Mouse (Mus musculus) MEL (cell line): ENCODE measurements around the gene Mrpl43. TPM values are rescaled to one million over a fixed set of nuclear protein-coding genes. Genes with fewer than 3 reads are reported as not detected.
A peak's percentile ranks its signal among the peaks of the same experiment; 100 is the strongest.

ENCODE experiments used
- DNase-seq: peaks from one replicate; pipeline ENCODE4 v3.0.0; 2011; ENCODE audit warnings: low read depth, low spot score
- H3K27ac ChIP-seq: 2 replicates; pipeline ENCODE4 v1.5.1; 2012; ENCODE audit warnings: low read depth, mild to moderate bottlenecking, control low read depth, low read length, moderate library complexity; ENCODE audit not compliant: control insufficient read depth
- H3K27me3 ChIP-seq, 2 experiments: fragments of 150-350 bp in 1 of 2; sonication (generic) in 1 of 2; 2 replicates each; pipeline ENCODE4 v1.6.1; 2012; ENCODE audit warnings: low read length in 2 of 2, mild to moderate bottlenecking in 2 of 2, improper control_type of control experiment in 1 of 2, moderate library complexity in 1 of 2; ENCODE audit not compliant: insufficient read depth in 2 of 2, control insufficient read depth in 1 of 2
- H3K36me3 ChIP-seq, 2 experiments: 2 replicates each; pipeline ENCODE4 v1.6.1; 2012 to 2014; ENCODE audit warnings: low read length in 2 of 2, improper control_type of control experiment in 1 of 2, inconsistent platforms in 1 of 2, mild to moderate bottlenecking in 1 of 2; ENCODE audit not compliant: insufficient read depth in 2 of 2, control insufficient read depth in 1 of 2
- H3K4me1 ChIP-seq, 2 experiments: fragments of 150-350 bp in 1 of 2; sonication (generic) in 1 of 2; 2 replicates each; pipeline ENCODE4 v1.6.1; 2012; ENCODE audit warnings: low read length in 2 of 2, improper control_type of control experiment in 1 of 2, mild to moderate bottlenecking in 1 of 2; ENCODE audit not compliant: insufficient read depth in 2 of 2, control insufficient read depth in 1 of 2
- H3K4me3 ChIP-seq, 2 experiments: fragments of 150-350 bp in 1 of 2; sonication (generic) in 1 of 2; 2 replicates each; pipeline ENCODE4 v1.5.1; 2012; ENCODE audit warnings: low read depth in 2 of 2, low read length in 2 of 2, mild to moderate bottlenecking in 2 of 2, moderate library complexity in 2 of 2, control low read depth in 1 of 2, improper control_type of control experiment in 1 of 2; ENCODE audit not compliant: control insufficient read depth in 1 of 2, insufficient read depth in 1 of 2
- H3K79me2 ChIP-seq: 2 replicates; pipeline ENCODE4 v1.6.1; 2012; ENCODE audit warnings: mild to moderate bottlenecking, low read length, moderate library complexity; ENCODE audit not compliant: control insufficient read depth, poor library complexity, insufficient read depth
- H3K9ac ChIP-seq: 2 replicates; pipeline ENCODE4 v1.6.1; 2012; ENCODE audit warnings: low read depth, mild to moderate bottlenecking, control low read depth, low read length, moderate library complexity; ENCODE audit not compliant: control insufficient read depth, poor library complexity, severe bottlenecking
- H3K9me3 ChIP-seq: fragments of 150-350 bp; sonication (generic); replicated peaks from 2 replicates; pipeline ENCODE4 v1.6.1; 2012; ENCODE audit warnings: mild to moderate bottlenecking, low read length, improper control_type of control experiment, moderate library complexity; ENCODE audit not compliant: insufficient read depth
- BHLHE40 ChIP-seq: IDR thresholded peaks from 2 replicates; pipeline ENCODE4 v1.6.1; 2012; ENCODE audit warnings: low read depth, mild to moderate bottlenecking, inconsistent platforms, low read length, improper control_type of control experiment, borderline replicate concordance
- CHD2 ChIP-seq: IDR thresholded peaks from 2 replicates; pipeline ENCODE4 v1.6.1; 2011; ENCODE audit warnings: low read length, improper control_type of control experiment
- CTCF ChIP-seq, 3 experiments: IDR thresholded peaks in 2 of 3; conservative IDR thresholded peaks in 1 of 3; 2 replicates each; pipeline ENCODE4 v1.5.1; 2011 to 2012; ENCODE audit warnings: low read length in 3 of 3, low read depth in 2 of 3, mild to moderate bottlenecking in 2 of 3, improper control_type of control experiment in 1 of 3, inconsistent platforms in 1 of 3, mixed read lengths in 1 of 3, moderate library complexity in 1 of 3; ENCODE audit not compliant: control insufficient read depth in 1 of 3, insufficient read depth in 1 of 3, poor library complexity in 1 of 3, severe bottlenecking in 1 of 3
- E2F4 ChIP-seq: IDR thresholded peaks from 2 replicates; pipeline ENCODE4 v1.6.1; 2011; ENCODE audit warnings: low read depth, low read length, improper control_type of control experiment, borderline replicate concordance
- ETS1 ChIP-seq: IDR thresholded peaks from 2 replicates; pipeline ENCODE4 v1.6.1; 2012; ENCODE audit warnings: low read depth, mild to moderate bottlenecking, inconsistent platforms, low read length, improper control_type of control experiment, moderate library complexity
- MAFK ChIP-seq: IDR thresholded peaks from 2 replicates; pipeline ENCODE4 v1.6.1; 2011; ENCODE audit warnings: low read depth, mild to moderate bottlenecking, low read length, improper control_type of control experiment, borderline replicate concordance
- MXI1 ChIP-seq: IDR thresholded peaks from 2 replicates; pipeline ENCODE4 v1.6.1; 2011; ENCODE audit warnings: mild to moderate bottlenecking, low read depth, low read length, improper control_type of control experiment
- MYC ChIP-seq: IDR thresholded peaks from 2 replicates; pipeline ENCODE4 v1.6.1; 2011; ENCODE audit warnings: low read depth, mild to moderate bottlenecking, low read length, improper control_type of control experiment, moderate library complexity
- NRF1 ChIP-seq: IDR thresholded peaks from 2 replicates; pipeline ENCODE4 v1.6.1; 2014; ENCODE audit warnings: low read depth, mild to moderate bottlenecking, inconsistent platforms, low read length, improper control_type of control experiment, moderate library complexity; ENCODE audit not compliant: poor library complexity, insufficient read depth, severe bottlenecking
- RAD21 ChIP-seq: IDR thresholded peaks from 2 replicates; pipeline ENCODE4 v1.6.1; 2011; ENCODE audit warnings: mild to moderate bottlenecking, low read depth, low read length, improper control_type of control experiment
- SIN3A ChIP-seq: IDR thresholded peaks from 2 replicates; pipeline ENCODE4 v1.6.1; 2012; ENCODE audit warnings: low read length, improper control_type of control experiment, inconsistent platforms
- SMC3 ChIP-seq: IDR thresholded peaks from 2 replicates; pipeline ENCODE4 v1.6.1; 2011; ENCODE audit warnings: low read depth, low read length, improper control_type of control experiment
- TCF12 ChIP-seq: IDR thresholded peaks from 2 replicates; pipeline ENCODE4 v1.6.1; 2014; ENCODE audit warnings: low read depth, mild to moderate bottlenecking, inconsistent platforms, low read length, improper control_type of control experiment, moderate library complexity
- UBTF ChIP-seq: IDR thresholded peaks from 2 replicates; pipeline ENCODE4 v1.6.1; 2012; ENCODE audit warnings: low read depth, mild to moderate bottlenecking, inconsistent platforms, low read length, improper control_type of control experiment, moderate library complexity, borderline replicate concordance; ENCODE audit not compliant: insufficient read depth
- USF1 ChIP-seq: IDR thresholded peaks from 2 replicates; pipeline ENCODE4 v1.6.1; 2014; ENCODE audit warnings: low read depth, mild to moderate bottlenecking, inconsistent platforms, low read length, improper control_type of control experiment, moderate library complexity
- USF2 ChIP-seq, 2 experiments: IDR thresholded peaks; 2 replicates each; pipeline ENCODE4 v1.6.1; 2011 to 2012; ENCODE audit warnings: improper control_type of control experiment in 2 of 2, low read length in 2 of 2, borderline replicate concordance in 1 of 2, inconsistent platforms in 1 of 2, low read depth in 1 of 2, mild to moderate bottlenecking in 1 of 2; ENCODE audit not compliant: insufficient read depth in 1 of 2
- ZC3H11A ChIP-seq: IDR thresholded peaks from 2 replicates; pipeline ENCODE4 v1.6.1; 2012; ENCODE audit warnings: low read depth, mild to moderate bottlenecking, inconsistent platforms, low read length, improper control_type of control experiment
- ZKSCAN1 ChIP-seq: IDR thresholded peaks from 2 replicates; pipeline ENCODE4 v1.6.1; 2012; ENCODE audit warnings: low read depth, mild to moderate bottlenecking, inconsistent platforms, low read length, improper control_type of control experiment, moderate library complexity
- polyA plus RNA-seq, 2 experiments: library from polyadenylated mRNA; stranded (reverse) in 1 of 2; unstranded in 1 of 2; fragments of >175 nt in 1 of 2; fragments of >200 nt in 1 of 2; gene quantifications; 2 replicates each; pipeline versions ENCODE4 v1.2.1 to v1.2.4; 2012; ENCODE audit warnings: low replicate concordance in 2 of 2, low read depth in 1 of 2; ENCODE audit not compliant: insufficient read length in 2 of 2, insufficient read depth in 1 of 2, missing spikeins in 1 of 2
- total RNA-seq: library from RNA; depleted of rRNA; stranded (reverse); fragments of 300-350 nt; gene quantifications from 2 replicates; pipeline ENCODE4 v1.2.3, GENCODE M21; 2012

The Mrpl43 gene
- total and polyA plus RNA-seq, 3 experiments = 136 to 145 TPM; not detected in 1

- TF ChIP-seq TCF12 (no peak), MXI1 (peak; percentile 29; the same call in 1 of the 2 replicates), NRF1 (no peak)
- TF ChIP-seq, all 39 proteins: peak for 7
These were observed 7.5 kb upstream of the Mrpl43 start (continued) for GRCm38 (mm10) chr19:45013581-45014225.

GRCm38 (mm10) chr19:45012636-45013035 is 6.4 kb upstream of the Mrpl43 start:
- no peak overlapping the region for H3K4me3 ChIP-seq
- H3K4me1 ChIP-seq = peaks cover 6 to 23% of the 10 kb centered on the region in 2 experiments
- peaks cover 7% of the 10 kb centered on the region for H3K79me2 ChIP-seq
- H3K27ac ChIP-seq = no peak overlapping the region
- DNase-seq = peak; percentile 67
- peak in 2 of 3 experiments; percentile 58 to 77; a peak in 4 of 6 replicates for TF ChIP-seq CTCF (IDR thresholded peaks at IDR 0.05 in 2 of 3, conservative IDR thresholded peaks at IDR 0.05 in 1 of 3; ENCODE audit: control insufficient read depth in 1 of 3, insufficient read depth in 1 of 3, low read depth in 2 of 3, low read length in 3 of 3, poor library complexity in 1 of 3, severe bottlenecking in 1 of 3)
- no peak for TF ChIP-seq ETS1
- no peak for TF ChIP-seq USF1
- TF ChIP-seq MAFK = no peak
- TF ChIP-seq BHLHE40 = no peak
- TF ChIP-seq SIN3A = no peak; the same call in 1 of the 2 replicates
- no peak for TF ChIP-seq E2F4
- peak; percentile 20; the same call in 1 of the 2 replicates for TF ChIP-seq ZC3H11A
- TF ChIP-seq RAD21 = peak; percentile 48
- peak; percentile 63 for TF ChIP-seq SMC3
- peaks cover 0 to 14% of the 10 kb centered on the region in 2 experiments for H3K36me3 ChIP-seq
- H3K9me3 ChIP-seq = no peaks in the 10 kb centered on the region
- H3K9ac ChIP-seq = no peak overlapping the region
- H3K27me3 ChIP-seq = no peaks in the 10 kb centered on the region

GRCm38 (mm10) chr19:45012219-45012618 is 6.0 kb upstream of the Mrpl43 start:
- Histone ChIP-seq H3K79me2 (peaks cover 11% of the 10 kb centered on the region), H3K4me1 (peaks cover 6 to 27% of the 10 kb centered on the region in 2 experiments), H3K9me3 (no peaks in the 10 kb centered on the region), H3K4me3 (no peak overlapping the region), H3K36me3 (peaks cover 0 to 18% of the 10 kb centered on the region in 2 experiments), H3K9ac (no peak overlapping the region), H3K27ac (no peak overlapping the region), H3K27me3 (no peaks in the 10 kb centered on the region)
- no peak for DNase-seq
- TF ChIP-seq TCF12 (no peak), NRF1 (no peak), MYC (no peak), CHD2 (no peak), CTCF (IDR thresholded peaks at IDR 0.05 in 2 of 3, conservative IDR thresholded peaks at IDR 0.05 in 1 of 3; ENCODE audit: control insufficient read depth in 1 of 3, insufficient read depth in 1 of 3, low read depth in 2 of 3, low read length in 3 of 3, poor library complexity in 1 of 3, severe bottlenecking in 1 of 3) (no peak), ZC3H11A (no peak), ZKSCAN1 (no peak), USF2 (IDR thresholded peaks at IDR 0.05; ENCODE audit: borderline replicate concordance in 1 of 2, insufficient read depth in 1 of 2, low read depth in 1 of 2, low read length in 2 of 2) (no peak), UBTF (no peak)
